Mouse (Mus musculus) embryonic facial prominence, embryonic 15.5 days (tissue): ENCODE data around the gene Neurod4. TPM values are rescaled to one million over a fixed set of nuclear protein-coding genes. Genes with fewer than 3 reads are reported as not detected.
"Not testable (repeated sequence)": the region's sequence is repeated elsewhere in the genome, so short reads cannot be mapped to it uniquely, and the experiment has no call there.

Source experiments
- ATAC-seq: fragments of 200-750 bp; cut with Nextera tagmentation; 2 replicates; pipeline ENCODE4 v1.8.0; 2017; ENCODE audit warnings: low read depth, moderate TSS enrichment; ENCODE audit not compliant: insufficient number of reproducible peaks, low FRiP score, low TSS enrichment
- H3K27ac ChIP-seq: fragments of 300-500 bp; sonication (generic); replicated peaks from 2 replicates; pipeline ENCODE4 v1.5.1; 2015; ENCODE audit warnings: mild to moderate bottlenecking, inconsistent platforms
- H3K27me3 ChIP-seq: fragments of 300-500 bp; sonication (generic); 2 replicates; pipeline ENCODE4 v1.6.1; 2015; ENCODE audit warnings: inconsistent platforms
- H3K36me3 ChIP-seq: fragments of 300-500 bp; sonication (generic); 2 replicates; pipeline ENCODE4 v1.6.1; 2015; ENCODE audit warnings: mild to moderate bottlenecking, inconsistent platforms
- H3K4me1 ChIP-seq: fragments of 300-500 bp; sonication (generic); 2 replicates; pipeline ENCODE4 v1.6.1; 2015; ENCODE audit warnings: inconsistent platforms
- H3K4me2 ChIP-seq: fragments of 300-500 bp; sonication (generic); replicated peaks from 2 replicates; pipeline ENCODE4 v1.6.1; 2015; ENCODE audit warnings: mild to moderate bottlenecking, inconsistent platforms
- H3K4me3 ChIP-seq: fragments of 300-500 bp; sonication (generic); replicated peaks from 2 replicates; pipeline ENCODE4 v1.5.1; 2015; ENCODE audit warnings: mild to moderate bottlenecking, inconsistent platforms
- H3K9ac ChIP-seq: fragments of 300-500 bp; sonication (generic); 2 replicates; pipeline ENCODE4 v1.6.1; 2015; ENCODE audit warnings: inconsistent platforms
- H3K9me3 ChIP-seq: fragments of 300-500 bp; sonication (generic); replicated peaks from 2 replicates; pipeline ENCODE4 v1.6.1; 2016; ENCODE audit warnings: inconsistent platforms
- WGBS: fragments of 180-500 bp; shearing (Covaris S2); methylation state at CpG from one replicate; pipeline ENCODE4 v1.1.7; 2015; 5-methylcytosine and 5-hydroxymethylcytosine counted together
- polyA plus RNA-seq: library from polyadenylated mRNA; unstranded; fragments of >200 nt; fragmentation: Nextera tagmentation; extraction: Ambion mirVana; gene quantifications from 2 replicates; pipeline ENCODE4 v1.2.1, GENCODE M21; 2015

Gene Neurod4
- 0.05 and 0.13 TPM in 2 replicates for polyA plus RNA-seq

DNA sequence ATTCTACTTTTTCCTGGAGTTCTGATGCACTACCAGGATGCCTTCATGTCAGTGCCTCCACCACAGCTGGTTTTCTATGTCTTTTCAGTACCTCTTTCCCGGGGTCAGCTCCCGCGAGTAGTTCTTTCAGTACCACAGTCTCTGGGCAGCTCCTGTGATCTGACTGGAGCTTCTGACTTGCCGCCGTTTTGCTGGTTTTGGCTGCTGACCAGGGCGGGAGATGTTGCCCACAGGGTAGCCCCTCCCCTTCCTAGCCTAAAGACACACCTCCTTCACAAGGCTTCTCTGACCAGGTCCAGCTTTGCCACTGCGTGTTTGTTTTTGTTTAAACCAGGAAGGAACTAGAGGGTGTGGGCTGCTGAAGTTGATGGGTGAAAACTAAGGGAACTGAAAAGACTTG is at the start of gene Neurod4:
Neurod4 (minus strand) TSS at position 175 of the 400 bp plus-strand sequence.
- Histone ChIP-seq H3K4me2 (no peak within 1 kb of the TSS), H3K36me3 (no peaks in the 10 kb centered on the region), H3K27ac (no peak within 1 kb of the TSS), H3K9ac (no peak within 1 kb of the TSS), H3K4me1 (no peaks in the 10 kb centered on the region), H3K4me3 (no peak within 1 kb of the TSS), H3K9me3 (no peaks in the 10 kb centered on the region), H3K27me3 (no peaks in the 10 kb centered on the region)
- under 1% methylated on average over 7 of the region's 7 CpGs for WGBS
- ATAC-seq: peak; percentile 47; the same call in 1 of the 2 replicates

DNA sequence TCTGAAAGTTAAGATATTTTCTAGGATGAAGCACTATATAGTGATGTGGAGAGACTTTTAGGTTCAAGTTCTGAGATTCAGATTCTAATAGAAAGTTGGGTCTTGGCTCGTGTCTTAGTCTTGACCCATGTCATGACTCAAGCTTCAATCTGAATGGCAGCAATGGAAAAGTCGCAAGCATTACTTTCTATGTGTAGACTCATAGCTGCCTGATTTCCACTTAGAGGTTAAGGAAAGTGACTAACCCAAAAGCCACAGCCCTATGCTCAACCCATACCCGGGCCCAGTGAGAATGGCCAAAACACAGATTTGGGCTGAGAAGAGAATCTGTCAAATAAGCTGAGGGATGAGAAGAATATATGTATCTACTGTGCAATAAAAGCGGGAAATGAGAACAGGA is 44.2 kb upstream of the Neurod4 start:
- no peak overlapping the region for H3K4me2 ChIP-seq
- no peaks in the 10 kb centered on the region for H3K27me3 ChIP-seq
- no peak for ATAC-seq
- WGBS: 84% methylated on average over 4 of the region's 4 CpGs
- H3K27ac ChIP-seq: no peak overlapping the region
- H3K36me3 ChIP-seq: no peaks in the 10 kb centered on the region
- H3K9me3 ChIP-seq: no peaks in the 10 kb centered on the region
- H3K9ac ChIP-seq: no peak overlapping the region
- no peak overlapping the region for H3K4me3 ChIP-seq
- no peaks in the 10 kb centered on the region for H3K4me1 ChIP-seq

DNA sequence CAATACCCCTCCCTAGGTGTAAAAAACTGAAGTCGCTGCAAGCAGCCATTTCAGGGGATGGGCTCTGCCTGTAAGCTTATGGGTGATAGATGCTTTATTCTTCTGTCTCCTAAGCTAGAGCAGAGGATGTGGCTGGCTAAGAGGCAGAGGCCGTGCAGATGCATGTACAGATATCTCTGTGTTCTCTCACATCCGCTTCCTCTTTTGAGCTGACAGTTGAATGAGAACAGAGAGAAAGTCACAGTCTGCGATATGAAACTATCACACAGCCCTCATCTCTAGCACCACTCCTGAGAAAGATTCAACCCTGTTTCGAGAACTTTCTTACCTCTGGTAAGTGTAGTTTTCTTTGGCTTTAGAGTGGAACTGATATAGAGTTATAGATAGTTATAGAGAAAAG is 42.6 kb upstream of the Neurod4 start, which contains the start of gene Tespa1:
Tespa1 (plus strand) TSS at position 234 of the 400 bp plus-strand sequence.
- Histone ChIP-seq H3K9ac (no peak within 1 kb of the TSS), H3K27me3 (no peaks in the 10 kb centered on the region), H3K4me2 (no peak within 1 kb of the TSS), H3K9me3 (no peaks in the 10 kb centered on the region), H3K27ac (no peak within 1 kb of the TSS), H3K4me3 (no peak within 1 kb of the TSS), H3K4me1 (no peaks in the 10 kb centered on the region), H3K36me3 (no peaks in the 10 kb centered on the region)
- 82% methylated on average over 5 of the region's 5 CpGs for WGBS
- ATAC-seq: no peak

DNA sequence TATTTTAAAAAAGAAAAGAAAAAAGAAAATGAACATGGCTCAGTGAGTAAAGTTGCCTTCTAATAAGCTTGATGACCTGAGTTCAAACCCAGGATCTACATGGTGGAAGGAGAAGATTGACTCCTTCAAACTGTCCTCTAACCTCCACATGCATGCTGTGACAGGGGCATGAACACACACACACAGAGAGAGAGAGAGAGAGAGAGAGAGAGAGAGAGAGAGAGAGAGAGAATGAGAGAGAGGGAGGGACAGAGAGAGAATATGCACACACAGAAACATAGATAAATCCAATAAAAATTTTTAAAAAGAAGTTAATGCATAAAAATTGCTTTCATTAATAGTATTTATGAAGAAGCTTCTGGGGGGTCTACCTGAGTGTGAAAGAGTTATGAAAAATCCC is 42.0 kb upstream of the Neurod4 start:
- Histone ChIP-seq H3K9me3 (no peaks in the 10 kb centered on the region), H3K27ac (no peak overlapping the region), H3K36me3 (no peaks in the 10 kb centered on the region), H3K4me1 (no peaks in the 10 kb centered on the region), H3K9ac (no peak overlapping the region), H3K4me2 (no peak overlapping the region), H3K27me3 (no peaks in the 10 kb centered on the region), H3K4me3 (no peak overlapping the region)
- no peak for ATAC-seq

DNA sequence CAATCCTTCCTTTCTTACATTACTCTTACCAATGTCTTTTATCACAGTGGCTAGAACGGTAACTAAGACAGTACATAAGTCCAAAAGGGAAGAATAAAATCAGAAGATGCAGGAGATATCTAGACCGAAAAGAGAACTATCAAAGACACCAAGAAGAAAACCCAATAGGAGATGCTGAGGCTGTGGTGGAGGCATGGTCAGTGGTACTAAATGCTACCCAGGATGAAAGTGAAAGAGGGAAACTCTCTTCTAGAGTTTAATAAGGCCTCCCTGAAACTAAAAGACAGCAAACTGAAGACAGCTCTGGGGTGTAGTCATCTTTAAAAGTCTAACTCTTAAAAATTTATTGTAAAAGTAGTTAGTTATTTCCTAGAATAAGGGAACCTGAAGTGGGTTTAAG is 40.7 kb upstream of the Neurod4 start:
- WGBS: 86% methylated on average over 2 of the region's 2 CpGs
- no peak overlapping the region for H3K4me3 ChIP-seq
- H3K9me3 ChIP-seq: no peaks in the 10 kb centered on the region
- H3K36me3 ChIP-seq: no peaks in the 10 kb centered on the region
- H3K27me3 ChIP-seq: no peaks in the 10 kb centered on the region
- ATAC-seq: no peak
- no peak overlapping the region for H3K27ac ChIP-seq
- no peak overlapping the region for H3K9ac ChIP-seq
- H3K4me2 ChIP-seq: no peak overlapping the region
- H3K4me1 ChIP-seq: no peaks in the 10 kb centered on the region

DNA sequence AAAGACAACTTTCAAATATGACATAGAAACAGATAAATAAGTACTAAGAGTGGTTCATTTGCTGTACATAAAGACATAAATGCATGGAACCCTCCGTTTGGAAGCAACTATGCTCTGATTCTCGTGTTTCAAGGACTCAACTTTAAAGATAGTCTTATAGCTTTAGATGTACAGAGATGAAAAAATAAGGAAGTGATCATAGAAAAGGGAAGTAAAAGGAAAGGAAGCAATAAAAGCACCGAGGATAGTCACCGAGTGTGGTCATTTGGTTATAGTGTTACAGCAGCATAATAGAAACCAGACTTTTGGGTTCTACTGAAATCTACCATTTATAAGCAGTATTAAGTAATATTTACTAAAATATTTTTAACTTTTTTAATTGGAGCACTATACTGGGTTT is 38.7 kb upstream of the Neurod4 start:
- Histone ChIP-seq H3K9ac (no peak overlapping the region), H3K27ac (no peak overlapping the region), H3K4me1 (no peaks in the 10 kb centered on the region), H3K4me3 (no peak overlapping the region), H3K27me3 (no peaks in the 10 kb centered on the region), H3K4me2 (no peak overlapping the region), H3K9me3 (no peaks in the 10 kb centered on the region), H3K36me3 (no peaks in the 10 kb centered on the region)
- WGBS: 46% methylated on average over 4 of the region's 4 CpGs
- ATAC-seq: no peak

DNA sequence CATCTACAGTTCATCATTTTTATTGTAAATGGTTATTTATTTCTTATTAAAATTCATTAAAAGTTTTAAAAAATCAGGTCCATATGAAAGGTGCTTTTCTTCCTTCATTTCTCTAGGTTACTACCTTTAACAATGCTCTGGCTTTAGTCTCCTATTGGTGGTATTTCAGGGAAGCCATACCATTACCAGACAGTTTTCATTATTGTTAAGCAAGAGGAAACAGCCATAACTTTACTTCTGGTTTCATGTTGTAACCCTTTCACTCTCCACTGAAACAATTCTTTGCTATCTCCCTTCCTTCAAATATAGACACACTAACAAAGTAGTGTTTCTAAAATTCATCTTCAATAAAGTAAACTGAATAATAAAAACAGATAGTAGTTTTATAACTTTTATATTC is 35.8 kb upstream of the Neurod4 start:
- Histone ChIP-seq H3K4me3 (no peak overlapping the region), H3K36me3 (no peaks in the 10 kb centered on the region), H3K27ac (no peak overlapping the region), H3K9ac (no peak overlapping the region), H3K4me2 (no peak overlapping the region), H3K9me3 (no peaks in the 10 kb centered on the region), H3K4me1 (no peaks in the 10 kb centered on the region), H3K27me3 (no peaks in the 10 kb centered on the region)
- ATAC-seq: no peak

DNA sequence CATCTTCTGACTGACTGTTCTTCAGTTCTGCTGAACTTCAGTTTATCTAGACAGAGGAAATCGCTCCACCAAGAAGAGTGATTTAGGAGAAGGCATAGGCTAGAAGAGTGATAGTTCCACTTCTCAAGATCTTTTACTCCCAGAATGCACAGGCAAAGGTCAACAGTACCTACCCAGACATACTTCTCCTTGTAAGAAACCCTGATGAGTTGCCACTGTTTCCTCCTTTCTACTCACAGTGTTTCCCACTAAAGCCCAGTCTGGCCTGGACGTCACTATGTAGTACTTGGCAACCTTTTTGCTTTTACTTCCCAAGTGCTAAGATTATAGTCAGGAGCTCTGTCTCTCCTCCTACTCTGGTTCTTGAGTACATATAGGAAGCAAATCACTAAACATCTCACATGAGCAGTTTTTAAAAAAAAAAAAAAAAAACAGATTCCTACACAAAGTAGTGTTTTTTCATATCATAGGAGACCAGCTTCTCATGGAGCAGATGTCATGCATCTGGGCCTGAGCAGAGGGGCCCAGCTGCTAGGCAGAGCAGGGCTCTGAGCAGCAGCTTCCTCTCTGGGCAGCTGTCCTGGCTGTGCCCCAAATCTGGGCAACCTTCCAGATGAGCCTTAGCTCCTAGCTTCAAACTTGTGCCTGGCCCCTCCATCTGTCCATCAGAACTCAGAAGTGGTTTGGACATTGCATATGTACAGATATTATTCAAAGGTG is 34.2 kb upstream of the Neurod4 start:
- Histone ChIP-seq H3K4me1 (no peaks in the 10 kb centered on the region), H3K27me3 (no peaks in the 10 kb centered on the region), H3K9ac (no peak overlapping the region), H3K4me2 (no peak overlapping the region), H3K36me3 (no peaks in the 10 kb centered on the region), H3K4me3 (no peak overlapping the region), H3K27ac (no peak overlapping the region), H3K9me3 (no peaks in the 10 kb centered on the region)
- ATAC-seq: peak; percentile 70; the same call in 1 of the 2 replicates
- WGBS: 66% methylated on average over 2 of the region's 2 CpGs

DNA sequence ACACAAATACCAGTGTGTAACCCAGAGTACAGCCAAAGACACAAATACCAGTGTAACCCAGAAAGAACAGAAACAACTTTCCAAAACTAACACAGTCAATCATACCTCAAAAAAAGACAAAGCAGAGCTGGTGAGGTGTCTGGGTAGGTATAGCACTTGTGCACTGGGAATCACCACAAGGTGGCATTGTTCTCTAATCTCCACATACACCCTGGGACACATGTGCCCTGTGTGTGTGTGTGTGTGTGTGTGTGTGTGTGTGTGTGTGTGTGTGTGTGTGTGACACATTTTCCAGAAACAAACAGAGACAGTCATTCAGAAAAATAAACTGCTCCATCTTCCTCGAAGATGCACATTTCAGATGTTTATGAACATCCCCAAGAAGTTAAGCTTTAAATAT is 33.5 kb upstream of the Neurod4 start:
- no peak overlapping the region for H3K27ac ChIP-seq
- WGBS: 65% methylated on average over 1 of the region's 1 CpGs

DNA sequence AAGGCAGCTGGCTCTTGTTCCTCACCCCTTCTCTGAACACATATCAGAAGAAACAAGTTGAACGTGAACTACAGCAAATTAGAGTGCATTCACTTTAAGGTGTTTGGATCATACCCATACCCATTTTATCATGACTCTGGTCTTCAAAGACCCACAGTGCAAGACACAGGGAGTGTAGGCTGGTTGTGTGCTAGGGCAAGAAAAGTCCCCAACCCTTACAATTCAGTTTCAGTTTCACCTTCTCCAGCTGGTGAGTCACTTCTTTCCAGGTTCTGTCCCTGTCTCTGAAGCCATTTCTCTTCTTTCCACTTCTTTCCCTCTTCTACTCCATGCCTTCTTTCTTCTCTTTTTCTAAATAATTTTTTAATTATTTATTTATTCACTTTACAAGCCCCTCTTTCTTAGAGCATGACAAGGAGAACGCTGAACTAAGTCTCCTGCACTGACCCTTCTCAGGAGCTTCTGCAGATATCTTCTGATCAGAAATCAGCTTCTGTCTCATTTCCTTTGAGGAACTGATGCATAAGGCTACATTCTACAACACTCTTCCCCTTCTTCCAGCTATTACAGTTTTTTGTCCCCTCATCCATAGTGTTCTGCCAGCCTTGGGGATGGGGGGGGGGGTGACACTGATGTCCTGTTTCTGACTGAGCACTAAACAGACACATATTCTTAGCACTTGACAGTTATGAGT is 31.6 kb upstream of the Neurod4 start:
- Histone ChIP-seq H3K9ac (no peak overlapping the region), H3K27me3 (no peaks in the 10 kb centered on the region), H3K4me2 (no peak overlapping the region), H3K4me1 (no peaks in the 10 kb centered on the region), H3K27ac (no peak overlapping the region), H3K36me3 (no peaks in the 10 kb centered on the region), H3K9me3 (no peaks in the 10 kb centered on the region), H3K4me3 (no peak overlapping the region)
- WGBS: 89% methylated on average over 2 of the region's 2 CpGs
- no peak for ATAC-seq

More for the DNA sequence above, 33.5 kb upstream of the Neurod4 start:
- H3K4me3 ChIP-seq: no peak overlapping the region
- H3K9ac ChIP-seq: no peak overlapping the region
- no peaks in the 10 kb centered on the region for H3K4me1 ChIP-seq
- no peaks in the 10 kb centered on the region for H3K36me3 ChIP-seq
- H3K27me3 ChIP-seq: no peaks in the 10 kb centered on the region
- no peaks in the 10 kb centered on the region for H3K9me3 ChIP-seq
- ATAC-seq: no peak
- no peak overlapping the region for H3K4me2 ChIP-seq

DNA sequence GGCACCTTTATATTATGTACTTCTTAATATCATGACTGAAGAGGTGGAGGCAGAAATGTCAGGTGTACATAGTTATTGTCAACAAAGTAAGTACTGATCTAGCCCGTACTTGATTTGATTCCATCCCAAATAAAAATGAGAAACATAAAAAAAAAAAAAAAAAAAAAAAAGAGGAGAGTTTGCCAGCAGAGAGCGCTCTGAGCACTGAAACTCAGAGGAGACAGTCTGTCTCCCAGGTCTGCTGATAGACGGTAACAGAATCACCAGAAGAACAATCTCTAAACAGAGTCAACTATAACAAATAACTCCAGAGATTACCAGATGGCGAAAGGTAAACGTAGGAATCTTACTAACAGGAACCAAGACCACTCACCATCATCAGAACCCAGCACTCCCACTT is 24.1 kb upstream of the Neurod4 start:
- H3K27ac ChIP-seq, H3K9ac ChIP-seq, H3K4me1 ChIP-seq, H3K4me2 ChIP-seq, H3K4me3 ChIP-seq, H3K9me3 ChIP-seq, ATAC-seq, H3K27me3 ChIP-seq, H3K36me3 ChIP-seq: not testable (repeated sequence)
- WGBS: 73% methylated on average over 3 of the region's 5 CpGs

DNA sequence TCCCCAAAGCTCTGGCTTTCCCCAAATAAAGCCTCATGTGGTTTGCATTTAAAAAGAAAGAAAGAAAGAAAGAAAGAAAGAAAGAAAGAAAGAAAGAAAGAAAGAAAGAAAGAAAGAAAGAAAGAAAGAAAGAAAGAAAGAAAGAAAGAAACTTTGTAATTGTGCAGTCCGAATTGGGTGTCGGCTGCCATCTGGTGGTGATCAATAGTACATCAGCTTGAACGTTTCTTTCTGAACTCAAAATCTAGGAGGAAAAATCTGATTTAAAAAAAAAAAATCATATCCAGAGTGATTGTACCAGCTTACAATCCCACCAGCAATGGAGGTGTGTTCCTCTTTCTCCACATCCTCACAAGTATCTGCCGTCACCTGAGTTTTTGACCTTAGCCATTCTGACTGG is 18.7 kb upstream of the Neurod4 start:
- not testable (repeated sequence) for H3K9ac ChIP-seq, H3K36me3 ChIP-seq, H3K9me3 ChIP-seq, H3K27me3 ChIP-seq, H3K27ac ChIP-seq, ATAC-seq, H3K4me3 ChIP-seq, H3K4me2 ChIP-seq, H3K4me1 ChIP-seq
- WGBS: 15% methylated on average over 4 of the region's 4 CpGs
